Mouse (Mus musculus) CH12.LX (cell line): ENCODE measurements around the gene Mrpl42. TPM values are rescaled to one million over a fixed set of nuclear protein-coding genes. Genes with fewer than 3 reads are reported as not detected.

ENCODE experiments used
- DNase-seq: peaks from one replicate; pipeline ENCODE4 v3.0.0-alpha.2; 2013; ENCODE audit errors: extremely low read depth
- H3K27ac ChIP-seq: 2 replicates; pipeline ENCODE4 v1.5.1; 2012; ENCODE audit warnings: low read depth, mild to moderate bottlenecking, control low read depth, moderate library complexity; ENCODE audit not compliant: insufficient read depth
- H3K27me3 ChIP-seq: replicated peaks from 2 replicates; pipeline ENCODE3; 2012; ENCODE audit warnings: inconsistent platforms
- H3K36me3 ChIP-seq, 2 experiments: replicated peaks in 1 of 2; 2 replicates each; pipeline versions ENCODE3 to v1.6.1; 2012; ENCODE audit warnings: inconsistent platforms in 1 of 2, low read length in 1 of 2, mild to moderate bottlenecking in 1 of 2, mixed read lengths in 1 of 2, moderate library complexity in 1 of 2; ENCODE audit not compliant: control insufficient read depth in 1 of 2, insufficient read depth in 1 of 2
- H3K4me1 ChIP-seq, 2 experiments: 2 replicates each; pipeline ENCODE4 v1.6.1; 2012; ENCODE audit warnings: inconsistent platforms in 1 of 2, moderate library complexity in 1 of 2; ENCODE audit not compliant: insufficient read depth in 2 of 2, control insufficient read depth in 1 of 2
- H3K4me2 ChIP-seq: 2 replicates; pipeline ENCODE4 v1.6.1; 2012; ENCODE audit warnings: low read depth, mild to moderate bottlenecking, control low read depth; ENCODE audit not compliant: poor library complexity, insufficient read depth, severe bottlenecking
- H3K4me3 ChIP-seq, 3 experiments: fragments of 150-350 bp in 1 of 3; sonication (generic) in 1 of 3; replicated peaks in 1 of 3; 2 replicates each; pipeline versions ENCODE3 to v1.5.1; 2011 to 2012; ENCODE audit warnings: low read depth in 2 of 3, low read length in 2 of 3, mild to moderate bottlenecking in 2 of 3, moderate library complexity in 2 of 3, control low read depth in 1 of 3, improper control_type of control experiment in 1 of 3, inconsistent platforms in 1 of 3, mixed read lengths in 1 of 3; ENCODE audit not compliant: poor library complexity in 1 of 3
- H3K79me2 ChIP-seq: replicated peaks from 2 replicates; pipeline ENCODE4 v1.6.1; 2012; ENCODE audit warnings: mild to moderate bottlenecking, moderate library complexity; ENCODE audit not compliant: control insufficient read depth, poor library complexity, insufficient read depth, severe bottlenecking; ENCODE audit errors: extremely low read depth
- H3K9ac ChIP-seq: 2 replicates; pipeline ENCODE4 v1.6.1; 2012; ENCODE audit warnings: low read depth, mild to moderate bottlenecking, control low read depth, moderate library complexity; ENCODE audit not compliant: insufficient read depth
- H3K9me3 ChIP-seq: replicated peaks from 2 replicates; pipeline ENCODE3; 2012; ENCODE audit warnings: low read length, inconsistent platforms, mixed read lengths
- BHLHE40 ChIP-seq: IDR thresholded peaks from 2 replicates; pipeline ENCODE4 v1.6.1; 2011; ENCODE audit warnings: mild to moderate bottlenecking, low read depth, low read length, improper control_type of control experiment
- E2F4 ChIP-seq: IDR thresholded peaks from 2 replicates; pipeline ENCODE4 v1.6.1; 2011; ENCODE audit warnings: low read depth, low read length, improper control_type of control experiment; ENCODE audit not compliant: insufficient replicate concordance
- EP300 ChIP-seq: IDR thresholded peaks from 2 replicates; pipeline ENCODE4 v1.6.1; 2011; ENCODE audit warnings: low read length, improper control_type of control experiment
- GABPA ChIP-seq: IDR thresholded peaks from 2 replicates; pipeline ENCODE4 v1.6.1; 2012; ENCODE audit warnings: low read depth, low read length, improper control_type of control experiment, inconsistent platforms; ENCODE audit not compliant: insufficient replicate concordance
- IRF4 ChIP-seq: IDR thresholded peaks from 2 replicates; pipeline ENCODE4 v1.6.1; 2014; ENCODE audit warnings: low read depth, mild to moderate bottlenecking, inconsistent platforms, low read length, improper control_type of control experiment
- JUN ChIP-seq: IDR thresholded peaks from 2 replicates; pipeline ENCODE4 v1.6.1; 2011; ENCODE audit warnings: low read depth, mild to moderate bottlenecking, low read length, improper control_type of control experiment, moderate library complexity; ENCODE audit not compliant: insufficient read depth
- KAT2A ChIP-seq: IDR thresholded peaks from 2 replicates; pipeline ENCODE4 v1.6.1; 2012; ENCODE audit warnings: low read length, improper control_type of control experiment, inconsistent platforms; ENCODE audit not compliant: insufficient replicate concordance
- MAFK ChIP-seq: IDR thresholded peaks from 2 replicates; pipeline ENCODE4 v1.6.1; 2011; ENCODE audit warnings: low read length, improper control_type of control experiment; ENCODE audit not compliant: insufficient replicate concordance
- MAX ChIP-seq: IDR thresholded peaks from 2 replicates; pipeline ENCODE4 v1.6.1; 2011; ENCODE audit warnings: low read length, improper control_type of control experiment
- MEF2A ChIP-seq: IDR thresholded peaks from 2 replicates; pipeline ENCODE4 v1.6.1; 2014; ENCODE audit warnings: low read depth, mild to moderate bottlenecking, inconsistent platforms, low read length, improper control_type of control experiment, borderline replicate concordance
- MYC ChIP-seq: IDR thresholded peaks from 2 replicates; pipeline ENCODE4 v1.6.1; 2011; ENCODE audit warnings: low read depth, mild to moderate bottlenecking, improper control_type of control experiment, low read length
- NELFE ChIP-seq: IDR thresholded peaks from 2 replicates; pipeline ENCODE4 v1.6.1; 2011; ENCODE audit warnings: low read depth, low read length, improper control_type of control experiment
- POLR2A ChIP-seq: IDR thresholded peaks from 2 replicates; pipeline ENCODE4 v1.6.1; 2011; ENCODE audit warnings: low read depth, mild to moderate bottlenecking, improper control_type of control experiment, low read length
- RCOR1 ChIP-seq: conservative IDR thresholded peaks from 2 replicates; pipeline ENCODE4 v1.6.1; 2012; ENCODE audit warnings: low read depth, mild to moderate bottlenecking, inconsistent platforms, low read length, improper control_type of control experiment
- TBP ChIP-seq: conservative IDR thresholded peaks from 2 replicates; pipeline ENCODE4 v1.6.1; 2011; ENCODE audit warnings: low read depth, low read length, improper control_type of control experiment
- TCF12 ChIP-seq: IDR thresholded peaks from 2 replicates; pipeline ENCODE4 v1.6.1; 2014; ENCODE audit warnings: low read depth, mild to moderate bottlenecking, inconsistent platforms, low read length, improper control_type of control experiment
- UBTF ChIP-seq: IDR thresholded peaks from 2 replicates; pipeline ENCODE4 v1.6.1; 2012; ENCODE audit warnings: low read depth, mild to moderate bottlenecking, inconsistent platforms, low read length, improper control_type of control experiment, moderate library complexity
- USF1 ChIP-seq: IDR thresholded peaks from 2 replicates; pipeline ENCODE4 v1.6.1; 2014; ENCODE audit warnings: low read depth, mild to moderate bottlenecking, inconsistent platforms, low read length, improper control_type of control experiment
- USF2 ChIP-seq: conservative IDR thresholded peaks from 2 replicates; pipeline ENCODE4 v1.6.1; 2011; ENCODE audit warnings: low read depth, low read length, improper control_type of control experiment
- ZC3H11A ChIP-seq: IDR thresholded peaks from 2 replicates; pipeline ENCODE4 v1.6.1; 2012; ENCODE audit warnings: low read depth, mild to moderate bottlenecking, inconsistent platforms, low read length, improper control_type of control experiment
- ZKSCAN1 ChIP-seq: IDR thresholded peaks from 2 replicates; pipeline ENCODE4 v1.6.1; 2012; ENCODE audit warnings: low read depth, inconsistent platforms, low read length, improper control_type of control experiment, borderline replicate concordance
- dilution Hi-C: fragments of 300-500 bp; cut with MboI; formaldehyde crosslinking; loops from 2 replicates; pipeline ENCODE4 v1.14.3; 2020; ENCODE audit warnings: low sequenced_read_pairs; ENCODE audit not compliant: extremely low pct_unique_long_range_greater_than_20kb, extremely low pct_ligation_motif_present
- in situ Hi-C: fragments of 300-500 bp; cut with MboI; formaldehyde crosslinking; loops from 3 replicates; pipeline ENCODE4 v1.14.3; 2019; ENCODE audit warnings: low sequenced_read_pairs, low pct_ligation_motif_present, low pct_unique_long_range_greater_than_20kb, mixed read lengths
- polyA plus RNA-seq: library from polyadenylated mRNA; unstranded; fragments of >175 nt; gene quantifications from 2 replicates; pipeline ENCODE4 v1.2.1, GENCODE M21; 2012; ENCODE audit warnings: low read depth; ENCODE audit not compliant: insufficient read length
- total RNA-seq, 2 experiments: library from RNA; depleted of rRNA; stranded (reverse); fragments of 300-350 nt in 1 of 2; fragments of >200 nt in 1 of 2; gene quantifications; 2 replicates each; pipeline ENCODE4 v1.2.3; 2012 to 2014

The Mrpl42 gene
- total and polyA plus RNA-seq, 3 experiments = 161 to 389 (median 223) TPM

GRCm38 (mm10) chr10:95468894-95469293, 32.8 kb downstream of the Mrpl42 start:
- in situ Hi-C loops = no loop called here
- Histone ChIP-seq H3K27me3 (no peaks in the 10 kb centered on the region), H3K9me3 (no peaks in the 10 kb centered on the region)

GRCm38 (mm10) chr10:95465485-95465896, 36.2 kb downstream of the Mrpl42 start:
- H3K27me3 ChIP-seq = no peaks in the 10 kb centered on the region
- no peaks in the 10 kb centered on the region for H3K9me3 ChIP-seq
- in situ Hi-C loops = no loop called here
- no peak for DNase-seq
- H3K4me2 ChIP-seq = no peak overlapping the region
- no peaks in the 10 kb centered on the region for H3K79me2 ChIP-seq
- no peak overlapping the region for H3K4me3 ChIP-seq
- no peaks in the 10 kb centered on the region for H3K36me3 ChIP-seq
- dilution Hi-C loops = no loop called here
- TF ChIP-seq MYC (no peak), ZKSCAN1 (no peak), GABPA (no peak), USF2 (no peak), MAFK (no peak), MAX (no peak), TBP (no peak), EP300 (no peak), MEF2A (no peak), KAT2A (no peak)
- peaks cover 3 to 10% of the 10 kb centered on the region in 2 experiments; a peak in 1 of 4 replicates for H3K4me1 ChIP-seq
- H3K27ac ChIP-seq = no peak overlapping the region
- H3K9ac ChIP-seq = no peak overlapping the region

More at GRCm38 (mm10) chr10:95468894-95469293, 32.8 kb downstream of the Mrpl42 start:
- H3K27ac ChIP-seq = no peak overlapping the region
- H3K4me2 ChIP-seq = no peak overlapping the region
- H3K36me3 ChIP-seq = no peaks in the 10 kb centered on the region
- H3K4me3 ChIP-seq = no peak overlapping the region
- no peak for TF ChIP-seq MYC
- no peak for TF ChIP-seq RCOR1
- no peaks in the 10 kb centered on the region; the same call in 1 of the 2 replicates for H3K79me2 ChIP-seq
- DNase-seq = no peak
- peaks cover 14 to 36% of the 10 kb centered on the region in 2 experiments for H3K4me1 ChIP-seq
- H3K9ac ChIP-seq = no peak overlapping the region
- dilution Hi-C loops = no loop called here

- in situ Hi-C loops = no loop called here
- Histone ChIP-seq H3K4me2 (no peak overlapping the region), H3K79me2 (no peaks in the 10 kb centered on the region), H3K9ac (no peak overlapping the region), H3K4me1 (peaks cover 3 to 6% of the 10 kb centered on the region in 2 experiments; a peak in 1 of 4 replicates), H3K4me3 (no peak overlapping the region), H3K36me3 (no peaks in the 10 kb centered on the region), H3K27ac (no peak overlapping the region), H3K27me3 (no peaks in the 10 kb centered on the region), H3K9me3 (no peaks in the 10 kb centered on the region)
- dilution Hi-C loops = no loop called here
- TF ChIP-seq TCF12 (no peak), NELFE (no peak), USF1 (no peak), POLR2A (no peak), JUN (no peak), BHLHE40 (no peak), E2F4 (no peak), UBTF (no peak), ZC3H11A (no peak), IRF4 (no peak)
- no peak for DNase-seq
Measured at GRCm38 (mm10) chr10:95464527-95464926, 37.2 kb downstream of the Mrpl42 start.
